Mouse (Mus musculus): ENCODE data around the gene Xpot.

DNA sequence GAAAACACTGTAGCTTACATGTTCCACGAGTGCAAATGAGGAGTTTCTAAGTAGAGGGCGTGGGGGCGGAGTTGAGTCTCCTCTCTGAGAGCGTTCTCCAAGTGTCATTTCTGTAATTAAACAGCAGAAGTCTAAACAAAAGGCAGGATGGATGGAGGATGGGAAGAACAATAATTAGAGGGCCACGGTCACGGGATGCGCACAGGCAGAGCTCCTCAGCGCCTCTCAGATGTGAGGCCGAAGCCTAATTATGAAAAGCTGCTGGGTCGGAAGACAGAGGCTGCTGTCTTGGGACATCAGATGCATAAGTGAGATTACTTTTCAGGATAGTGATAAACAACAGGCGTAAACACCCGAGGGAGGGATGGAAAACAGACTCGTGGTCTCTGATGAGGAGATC is 37.5 kb upstream of the Xpot start:
- TF ChIP-seq HCFC1 (IDR thresholded peaks at IDR 0.05; ENCODE audit: borderline replicate concordance, insufficient read depth, low read length) = no peak
- no peak for TF ChIP-seq ZNF384 (IDR thresholded peaks at IDR 0.05; ENCODE audit: low read depth, low read length)
